Mouse (Mus musculus) midbrain, postnatal 0 days (tissue): ENCODE data around the gene Tcp1. TPM values are rescaled to one million over a fixed set of nuclear protein-coding genes. Genes with fewer than 3 reads are reported as not detected.
A peak's percentile ranks its signal among the peaks of the same experiment; 100 is the strongest.
"Not testable (repeated sequence)": the region's sequence is repeated elsewhere in the genome, so short reads cannot be mapped to it uniquely, and the experiment has no call there.

Experiments
- ATAC-seq: fragments of 200-750 bp; cut with Nextera tagmentation; 2 replicates; pipeline ENCODE4 v1.8.0; 2017; ENCODE audit warnings: moderate number of reproducible peaks, mild to moderate bottlenecking, moderate TSS enrichment, moderate library complexity; ENCODE audit not compliant: low FRiP score
- DNase-seq: peaks from one replicate; pipeline ENCODE4 v3.0.0-alpha.2; 2015; ENCODE audit warnings: low spot score
- H3K27ac ChIP-seq: fragments of 300-500 bp; sonication (generic); 2 replicates; pipeline ENCODE4 v1.5.1; 2014; ENCODE audit warnings: low read depth, mild to moderate bottlenecking, low read length, mixed read lengths
- H3K27me3 ChIP-seq: fragments of 300-500 bp; sonication (generic); 2 replicates; pipeline ENCODE4 v1.6.1; 2014; ENCODE audit warnings: low read length, control low read depth, mixed read lengths; ENCODE audit not compliant: insufficient read depth
- H3K36me3 ChIP-seq: fragments of 300-500 bp; sonication (generic); 2 replicates; pipeline ENCODE4 v1.6.1; 2014; ENCODE audit warnings: low read length, control low read depth, mixed read lengths; ENCODE audit not compliant: insufficient read depth
- H3K4me1 ChIP-seq: fragments of 300-500 bp; sonication (generic); 2 replicates; pipeline ENCODE4 v1.6.1; 2014; ENCODE audit warnings: mild to moderate bottlenecking, control low read depth, antibody characterized with exemption, low read length, mixed read lengths; ENCODE audit not compliant: insufficient read depth
- H3K4me2 ChIP-seq: fragments of 300-500 bp; sonication (generic); 2 replicates; pipeline ENCODE4 v1.6.1; 2014; ENCODE audit warnings: low read depth, mild to moderate bottlenecking, low read length, mixed read lengths; ENCODE audit not compliant: poor library complexity, severe bottlenecking
- H3K4me3 ChIP-seq: fragments of 300-500 bp; sonication (generic); 2 replicates; pipeline ENCODE4 v1.5.1; 2014; ENCODE audit warnings: low read depth, mild to moderate bottlenecking, low read length, moderate library complexity
- H3K9ac ChIP-seq: fragments of 300-500 bp; sonication (generic); replicated peaks from 2 replicates; pipeline ENCODE4 v1.6.1; 2014; ENCODE audit warnings: mild to moderate bottlenecking, low read length, moderate library complexity, mixed read lengths; ENCODE audit not compliant: poor library complexity, severe bottlenecking
- H3K9me3 ChIP-seq: fragments of 300-500 bp; sonication (generic); 2 replicates; pipeline ENCODE4 v1.6.1; 2016; ENCODE audit warnings: low read length, control low read depth
- CTCF ChIP-seq: IDR thresholded peaks from 2 replicates; pipeline ENCODE4 v1.5.1; 2016; ENCODE audit warnings: antibody characterized with exemption, mild to moderate bottlenecking
- whole genome bisulfite sequencing: fragments of 180-500 bp; shearing (Covaris S2); extraction: QIAGEN DNeasy Blood & Tissue Kit; methylation state at CpG from one replicate; pipeline ENCODE4 v1.1.7; 2014; 5-methylcytosine and 5-hydroxymethylcytosine counted together
- polyA plus RNA-seq: library from polyadenylated mRNA; unstranded; fragments of >200 nt; fragmentation: Nextera tagmentation; extraction: Ambion mirVana; gene quantifications from 2 replicates; pipeline ENCODE4 v1.2.1, GENCODE M21; 2015
- total RNA-seq: library from RNA; depleted of rRNA; stranded (reverse); fragments of >200 nt; gene quantifications from 2 replicates; pipeline ENCODE4 v1.2.3, GENCODE M21; 2014

The Tcp1 gene
- total and polyA plus RNA-seq, 2 experiments from 2014 or later: 330 to 375 TPM

DNA sequence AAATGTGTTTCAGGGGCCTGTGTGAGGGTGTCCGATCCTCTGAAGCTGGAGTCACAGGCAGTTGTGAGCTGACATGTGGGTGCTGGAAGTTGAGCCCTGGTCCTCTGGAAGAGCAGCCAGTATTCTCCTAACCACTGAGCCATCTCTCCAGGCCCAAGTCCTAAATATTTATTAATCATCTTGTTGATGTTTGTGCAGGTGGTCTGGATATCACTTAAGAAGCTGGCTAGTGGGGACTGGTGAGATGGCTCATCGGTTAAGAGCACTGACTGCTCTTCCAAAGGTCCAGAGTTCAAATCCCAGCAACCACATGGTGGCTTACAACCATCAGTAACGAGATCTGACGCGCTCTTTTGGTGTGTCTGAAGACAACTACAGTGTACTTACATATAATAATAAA is 34.2 kb downstream of the Tcp1 start:
- TF ChIP-seq CTCF: no peak
- no peak for ATAC-seq
- no peak overlapping the region for H3K4me2 ChIP-seq
- DNase-seq: no peak
- no peak overlapping the region for H3K9ac ChIP-seq
- H3K9me3 ChIP-seq: no peaks in the 10 kb centered on the region
- 94% methylated on average over 5 of the region's 5 CpGs for WGBS
- no peaks in the 10 kb centered on the region for H3K27me3 ChIP-seq
- H3K27ac ChIP-seq: no peak overlapping the region
- H3K4me3 ChIP-seq: no peak overlapping the region
- peaks cover 38% of the 10 kb centered on the region for H3K36me3 ChIP-seq
- H3K4me1 ChIP-seq: no peaks in the 10 kb centered on the region

DNA sequence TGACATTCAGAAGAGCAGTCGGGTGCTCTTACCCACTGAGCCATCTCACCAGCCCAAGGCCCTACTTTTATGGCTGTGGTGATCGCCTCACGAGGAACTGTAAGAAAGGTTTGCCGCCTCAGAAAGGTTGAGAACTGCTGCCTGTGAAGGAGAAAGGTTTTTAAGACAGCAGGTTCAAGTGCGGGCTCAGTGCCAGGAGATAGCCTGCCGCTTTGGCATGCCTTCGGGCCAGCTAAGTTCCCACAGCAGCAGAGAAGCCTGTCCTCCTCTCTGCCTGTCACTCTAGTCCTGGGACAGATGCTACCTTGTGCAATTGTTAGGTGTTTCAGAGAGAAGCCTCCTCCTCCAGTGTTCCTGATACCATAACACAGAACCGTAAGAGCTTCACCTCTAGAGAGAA is 41.2 kb downstream of the Tcp1 start:
- no peak overlapping the region for H3K4me3 ChIP-seq
- H3K4me2 ChIP-seq: no peak overlapping the region
- DNase-seq (no peak), ATAC-seq (no peak)
- no peak for TF ChIP-seq CTCF
- no peak overlapping the region for H3K27ac ChIP-seq
- H3K9me3 ChIP-seq: no peaks in the 10 kb centered on the region
- no peaks in the 10 kb centered on the region for H3K27me3 ChIP-seq
- peaks cover 9% of the 10 kb centered on the region; the same call in 1 of the 2 replicates for H3K36me3 ChIP-seq
- WGBS: 94% methylated on average over 8 of the region's 8 CpGs
- no peak overlapping the region for H3K9ac ChIP-seq
- H3K4me1 ChIP-seq: peaks cover 4% of the 10 kb centered on the region; the same call in 1 of the 2 replicates

- not testable (repeated sequence) for H3K27me3 ChIP-seq, DNase-seq, ATAC-seq, H3K36me3 ChIP-seq, H3K9me3 ChIP-seq, H3K9ac ChIP-seq, H3K27ac ChIP-seq, H3K4me1 ChIP-seq
- H3K4me3 ChIP-seq: peak overlapping the region; percentile 20; the same call in 1 of the 2 replicates
- H3K4me2 ChIP-seq: peak overlapping the region; percentile 43
- WGBS: 0% methylated on average over 1 of the region's 2 CpGs
Measured at GRCm38 (mm10) chr17:12959377-12959776, 43.9 kb downstream of the Tcp1 start.

- Histone ChIP-seq H3K36me3 (0 out of 2 replicates have a peak, but pooled peaks cover 3% of the 10 kb centered on the region), H3K4me2 (peak within 1 kb of the TSS; percentile 64), H3K4me1 (peaks cover 4% of the 10 kb centered on the region; the same call in 1 of the 2 replicates), H3K4me3 (peak within 1 kb of the TSS; percentile 58), H3K9ac (peak within 1 kb of the TSS; percentile 69), H3K27ac (peak within 1 kb of the TSS; percentile 87), H3K9me3 (no peaks in the 10 kb centered on the region), H3K27me3 (no peaks in the 10 kb centered on the region)
- peak; percentile 97 for DNase-seq
- TF ChIP-seq CTCF: 0 out of 2 replicates have a peak, but pooled peaks have one; percentile 2
- WGBS: under 1% methylated on average over 41 of the region's 42 CpGs
- ATAC-seq: peak; percentile 98
Measured at GRCm38 (mm10) chr17:12960331-12960873, 44.9 kb downstream of the Tcp1 start, which contains the start of gene Acat2. TSS of gene Acat2 (minus strand) at chr17:12960747.

GRCm38 (mm10) chr17:12963476-12963875 is 48.0 kb downstream of the Tcp1 start:
- H3K9ac ChIP-seq: no peak overlapping the region
- no peak overlapping the region for H3K27ac ChIP-seq
- no peaks in the 10 kb centered on the region for H3K9me3 ChIP-seq
- H3K27me3 ChIP-seq: no peaks in the 10 kb centered on the region
- H3K4me1 ChIP-seq: peaks cover 4% of the 10 kb centered on the region; the same call in 1 of the 2 replicates
- no peak for TF ChIP-seq CTCF
- H3K4me2 ChIP-seq: no peak overlapping the region
- no peak for ATAC-seq
- H3K36me3 ChIP-seq: peaks cover 14% of the 10 kb centered on the region
- no peak for DNase-seq
- no peak overlapping the region for H3K4me3 ChIP-seq
- WGBS: 92% methylated on average over 3 of the region's 3 CpGs

GRCm38 (mm10) chr17:12967173-12967572 is 51.7 kb downstream of the Tcp1 start:
- TF ChIP-seq CTCF: no peak
- 86% methylated on average over 2 of the region's 2 CpGs for WGBS
- no peaks in the 10 kb centered on the region for H3K9me3 ChIP-seq
- H3K4me1 ChIP-seq: no peaks in the 10 kb centered on the region
- no peak for DNase-seq
- H3K9ac ChIP-seq: no peak overlapping the region
- ATAC-seq: no peak
- H3K27me3 ChIP-seq: no peaks in the 10 kb centered on the region
- H3K27ac ChIP-seq: no peak overlapping the region
- no peak overlapping the region for H3K4me2 ChIP-seq
- H3K4me3 ChIP-seq: no peak overlapping the region
- peaks cover 17% of the 10 kb centered on the region for H3K36me3 ChIP-seq
